Mouse (Mus musculus) heart, embryonic 15.5 days (tissue): ENCODE results near the gene 1700102P08Rik. TPM values are rescaled to one million over a fixed set of nuclear protein-coding genes. Genes with fewer than 3 reads are reported as not detected.

Experiments used
- ATAC-seq: fragments of 200-750 bp; cut with Nextera tagmentation; replicated peaks from 2 replicates; pipeline ENCODE4 v1.8.0; 2017; ENCODE audit warnings: low read depth, moderate TSS enrichment; ENCODE audit not compliant: insufficient number of reproducible peaks, insufficient read depth, low FRiP score
- H3K27ac ChIP-seq: fragments of 300-500 bp; sonication (generic); 2 replicates; pipeline ENCODE4 v1.5.1; 2015; ENCODE audit warnings: mild to moderate bottlenecking, inconsistent platforms
- H3K27me3 ChIP-seq: fragments of 300-500 bp; sonication (generic); 2 replicates; pipeline ENCODE4 v1.6.1; 2015; ENCODE audit warnings: inconsistent platforms
- H3K36me3 ChIP-seq: fragments of 300-500 bp; sonication (generic); 2 replicates; pipeline ENCODE4 v1.6.1; 2015; ENCODE audit warnings: mild to moderate bottlenecking, inconsistent platforms
- H3K4me1 ChIP-seq: fragments of 300-500 bp; sonication (generic); replicated peaks from 2 replicates; pipeline ENCODE4 v1.6.1; 2015; ENCODE audit warnings: inconsistent platforms
- H3K4me2 ChIP-seq: fragments of 300-500 bp; sonication (generic); 2 replicates; pipeline ENCODE4 v1.6.1; 2015; ENCODE audit warnings: inconsistent platforms, mild to moderate bottlenecking, moderate library complexity
- H3K4me3 ChIP-seq: fragments of 300-500 bp; sonication (generic); 2 replicates; pipeline ENCODE4 v1.5.1; 2015; ENCODE audit warnings: mild to moderate bottlenecking, inconsistent platforms
- H3K9ac ChIP-seq: fragments of 300-500 bp; sonication (generic); 2 replicates; pipeline ENCODE4 v1.6.1; 2015; ENCODE audit warnings: mild to moderate bottlenecking, inconsistent platforms
- H3K9me3 ChIP-seq: fragments of 300-500 bp; sonication (generic); replicated peaks from 2 replicates; pipeline ENCODE4 v1.6.1; 2016; ENCODE audit warnings: inconsistent platforms
- WGBS: fragments of 180-500 bp; shearing (Covaris S2); methylation state at CpG from one replicate; pipeline ENCODE4 v1.1.7; 2015; ENCODE audit warnings: mixed read lengths; 5-methylcytosine and 5-hydroxymethylcytosine counted together
- polyA plus RNA-seq: library from polyadenylated mRNA; unstranded; fragments of >200 nt; fragmentation: Nextera tagmentation; extraction: Ambion mirVana; gene quantifications from 2 replicates; pipeline ENCODE4 v1.2.1, GENCODE M21; 2015

The 1700102P08Rik gene
- polyA plus RNA-seq, 1 experiment from 2014 or later = 0.53 TPM

- no peak overlapping the region for H3K4me3 ChIP-seq
- no peak overlapping the region for H3K9ac ChIP-seq
- H3K4me1 ChIP-seq = peaks cover 4% of the 10 kb centered on the region; the same call in 1 of the 2 replicates
- no peaks in the 10 kb centered on the region for H3K36me3 ChIP-seq
- H3K27ac ChIP-seq = no peak overlapping the region
- H3K4me2 ChIP-seq = no peak overlapping the region
- H3K27me3 ChIP-seq = no peaks in the 10 kb centered on the region
- ATAC-seq = no peak
- no peaks in the 10 kb centered on the region for H3K9me3 ChIP-seq
- WGBS = 76% methylated on average over 9 of the region's 9 CpGs
These were observed 18.9 kb downstream of the 1700102P08Rik start for GRCm38 (mm10) chr9:108411381-108411942.

GRCm38 (mm10) chr9:108412221-108412620 lies 19.6 kb downstream of the 1700102P08Rik start:
- Histone ChIP-seq H3K4me3 (no peak overlapping the region), H3K36me3 (no peaks in the 10 kb centered on the region), H3K27ac (no peak overlapping the region), H3K27me3 (no peaks in the 10 kb centered on the region), H3K9me3 (no peaks in the 10 kb centered on the region), H3K9ac (no peak overlapping the region), H3K4me1 (peaks cover 4% of the 10 kb centered on the region; the same call in 1 of the 2 replicates), H3K4me2 (no peak overlapping the region)
- no peak for ATAC-seq
- WGBS = 68% methylated on average over 1 of the region's 1 CpGs

- no peak for ATAC-seq
- no peaks in the 10 kb centered on the region for H3K36me3 ChIP-seq
These were observed 35.8 kb downstream of the 1700102P08Rik start, which contains the start of gene Ccdc36 for GRCm38 (mm10) chr9:108428384-108428783. Gene Ccdc36, minus strand, starts transcription at chr9:108428484.

GRCm38 (mm10) chr9:108431431-108432067 lies 38.9 kb downstream of the 1700102P08Rik start:
- no peaks in the 10 kb centered on the region for H3K9me3 ChIP-seq
- peak overlapping the region; percentile 42 for H3K4me3 ChIP-seq
- H3K27me3 ChIP-seq = no peaks in the 10 kb centered on the region
- H3K27ac ChIP-seq = no peak overlapping the region
- H3K4me2 ChIP-seq = peak overlapping the region; percentile 67
- 0 out of 2 replicates have a peak, but pooled peaks have one; percentile 39 for ATAC-seq
- H3K4me1 ChIP-seq = peaks cover 4% of the 10 kb centered on the region; the same call in 1 of the 2 replicates
- H3K36me3 ChIP-seq = no peaks in the 10 kb centered on the region
- WGBS = 40% methylated on average over 32 of the region's 32 CpGs
- H3K9ac ChIP-seq = no peak overlapping the region

More at GRCm38 (mm10) chr9:108428384-108428783, 35.8 kb downstream of the 1700102P08Rik start, which contains the start of gene Ccdc36:
- Histone ChIP-seq H3K4me1 (peaks cover 4% of the 10 kb centered on the region; the same call in 1 of the 2 replicates), H3K27ac (no peak within 1 kb of the TSS), H3K9me3 (no peaks in the 10 kb centered on the region), H3K4me2 (no peak within 1 kb of the TSS), H3K4me3 (no peak within 1 kb of the TSS), H3K9ac (no peak within 1 kb of the TSS), H3K27me3 (no peaks in the 10 kb centered on the region)

- H3K27me3 ChIP-seq = no peaks in the 10 kb centered on the region
- WGBS = 69% methylated on average over 3 of the region's 3 CpGs
- H3K9ac ChIP-seq = no peak within 1 kb of the TSS
- no peak for ATAC-seq
- H3K4me1 ChIP-seq = peaks cover 18% of the 10 kb centered on the region
- no peak within 1 kb of the TSS for H3K27ac ChIP-seq
- H3K36me3 ChIP-seq = no peaks in the 10 kb centered on the region
- no peak within 1 kb of the TSS for H3K4me2 ChIP-seq
- no peaks in the 10 kb centered on the region for H3K9me3 ChIP-seq
- no peak within 1 kb of the TSS for H3K4me3 ChIP-seq
These were observed 43.6 kb downstream of the 1700102P08Rik start, which contains the start of gene BC048562 for GRCm38 (mm10) chr9:108436182-108436581. Gene BC048562, plus strand, starts transcription at chr9:108436482.

- H3K9ac ChIP-seq = no peak overlapping the region
- ATAC-seq = no peak
- no peak overlapping the region for H3K27ac ChIP-seq
- peaks cover 30% of the 10 kb centered on the region for H3K4me1 ChIP-seq
- 72% methylated on average over 6 of the region's 6 CpGs for WGBS
- H3K27me3 ChIP-seq = no peaks in the 10 kb centered on the region
- no peaks in the 10 kb centered on the region for H3K36me3 ChIP-seq
- no peaks in the 10 kb centered on the region for H3K9me3 ChIP-seq
- H3K4me3 ChIP-seq = no peak overlapping the region
- H3K4me2 ChIP-seq = no peak overlapping the region
These were observed 46.6 kb downstream of the 1700102P08Rik start for GRCm38 (mm10) chr9:108439176-108439575.

GRCm38 (mm10) chr9:108440485-108440884 lies 47.9 kb downstream of the 1700102P08Rik start:
- ATAC-seq = no peak
- Histone ChIP-seq H3K9ac (0 out of 2 replicates have a peak overlapping the region, but pooled peaks have one; percentile 20), H3K9me3 (no peaks in the 10 kb centered on the region), H3K36me3 (no peaks in the 10 kb centered on the region), H3K4me3 (no peak overlapping the region), H3K27me3 (no peaks in the 10 kb centered on the region), H3K4me2 (no peak overlapping the region), H3K4me1 (peaks cover 32% of the 10 kb centered on the region), H3K27ac (peak overlapping the region; percentile 17)
- WGBS = 62% methylated on average over 5 of the region's 5 CpGs

GRCm38 (mm10) chr9:108441236-108441919 lies 48.8 kb downstream of the 1700102P08Rik start:
- Histone ChIP-seq H3K36me3 (no peaks in the 10 kb centered on the region), H3K4me3 (no peak overlapping the region), H3K4me2 (peak overlapping the region; percentile 35), H3K9me3 (no peaks in the 10 kb centered on the region), H3K4me1 (peaks cover 33% of the 10 kb centered on the region), H3K9ac (no peak overlapping the region), H3K27me3 (no peaks in the 10 kb centered on the region), H3K27ac (peak overlapping the region; percentile 55)
- 49% methylated on average over 11 of the region's 11 CpGs for WGBS
- ATAC-seq = 0 out of 2 replicates have a peak, but pooled peaks have one; percentile 43

GRCm38 (mm10) chr9:108445125-108445524 lies 52.5 kb downstream of the 1700102P08Rik start:
- H3K4me3 ChIP-seq = no peak overlapping the region
- H3K36me3 ChIP-seq = peaks cover 14% of the 10 kb centered on the region
- H3K9me3 ChIP-seq = no peaks in the 10 kb centered on the region
- ATAC-seq = no peak
- H3K27me3 ChIP-seq = no peaks in the 10 kb centered on the region
- H3K27ac ChIP-seq = no peak overlapping the region
- WGBS = 63% methylated on average over 9 of the region's 9 CpGs
- no peak overlapping the region for H3K9ac ChIP-seq
- H3K4me1 ChIP-seq = peaks cover 47% of the 10 kb centered on the region
- H3K4me2 ChIP-seq = no peak overlapping the region

- peaks cover 50% of the 10 kb centered on the region for H3K4me1 ChIP-seq
- no peaks in the 10 kb centered on the region for H3K27me3 ChIP-seq
- peak overlapping the region; percentile 94 for H3K27ac ChIP-seq
- peak overlapping the region; percentile 23 for H3K4me3 ChIP-seq
- no peaks in the 10 kb centered on the region for H3K9me3 ChIP-seq
- H3K4me2 ChIP-seq = peak overlapping the region; percentile 94
- 34% methylated on average over 4 of the region's 4 CpGs for WGBS
- ATAC-seq = peak; percentile 37
- peaks cover 14% of the 10 kb centered on the region for H3K36me3 ChIP-seq
- H3K9ac ChIP-seq = peak overlapping the region; percentile 32; the same call in 1 of the 2 replicates
These were observed 57.3 kb downstream of the 1700102P08Rik start for GRCm38 (mm10) chr9:108449860-108450259.
